Mouse (Mus musculus) ovary, postnatal 10 days (tissue): ENCODE measurements around the gene Egf.
"Not testable (repeated sequence)": the region's sequence is repeated elsewhere in the genome, so short reads cannot be mapped to it uniquely, and the experiment has no call there.

ENCODE experiments used
- DNase-seq: peaks from one replicate; pipeline ENCODE4 v3.0.0; 2022; ENCODE audit warnings: low spot score

The Egf gene

DNA sequence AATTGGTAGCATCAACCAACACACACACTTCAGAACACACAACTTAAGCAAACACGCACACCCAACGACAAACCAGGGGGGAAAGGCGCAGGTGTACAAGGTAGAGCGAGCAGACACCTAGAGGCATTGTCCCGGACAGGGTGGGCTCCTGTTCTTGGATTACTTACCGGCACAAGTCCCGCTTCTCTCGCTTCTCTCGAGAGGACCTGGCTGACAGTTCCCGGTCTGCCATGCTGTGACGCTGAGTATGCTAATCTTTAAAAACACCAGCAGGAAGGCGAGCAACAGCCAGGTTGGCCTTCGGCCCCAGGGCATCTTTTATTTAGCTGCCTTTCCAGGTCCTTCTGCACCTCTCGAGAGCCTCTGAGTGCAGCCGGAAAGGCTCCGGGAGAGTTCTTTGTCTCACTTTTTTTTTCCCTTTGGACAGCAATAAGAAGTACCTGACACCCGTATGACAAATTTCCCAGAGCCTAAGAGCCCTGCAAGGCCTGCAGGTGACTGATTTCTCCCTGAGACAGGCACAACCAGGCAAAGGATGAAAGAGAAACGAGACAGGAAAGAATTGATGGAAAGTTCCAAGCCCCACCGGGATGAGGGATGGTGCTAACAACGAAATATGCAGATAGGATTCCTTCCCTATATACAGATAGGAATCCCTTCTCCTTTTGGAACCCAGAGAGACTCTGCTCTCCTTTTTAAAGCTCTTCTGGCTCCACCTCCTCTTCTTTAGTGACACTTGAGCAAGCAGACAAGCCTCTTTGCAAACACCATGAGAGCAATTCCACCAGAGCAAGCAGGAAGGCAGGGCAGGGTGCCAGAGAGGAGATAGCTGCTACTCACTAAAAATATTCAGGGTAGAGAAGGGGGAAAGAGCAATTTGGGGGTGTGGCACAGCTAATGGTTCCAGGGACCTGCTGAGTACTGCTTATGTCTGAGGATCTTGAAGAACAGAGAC lies at the start of gene Egf:
TSS of gene Egf (minus strand) at position 667 of the 955 bp plus-strand sequence.
- DNase-seq = no peak

DNA sequence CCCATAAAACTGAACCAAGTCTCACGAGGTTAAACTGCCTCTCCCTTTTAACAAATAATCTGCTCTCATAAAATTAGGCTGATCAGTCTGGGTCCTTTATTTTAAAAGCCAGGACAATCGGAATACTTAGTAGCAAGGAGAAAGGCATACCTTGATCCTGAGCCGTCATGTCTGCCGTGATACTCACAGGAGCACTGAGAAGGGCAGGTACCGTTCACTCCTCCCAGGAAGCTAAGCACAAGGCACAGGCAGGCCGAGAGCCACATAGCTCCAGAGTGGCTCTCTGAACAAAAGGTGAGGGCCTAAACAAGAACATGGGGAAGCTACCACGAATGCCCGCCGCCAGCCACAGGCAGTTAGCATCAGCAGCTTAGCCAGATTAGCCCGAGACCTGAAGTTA lies 48.6 kb upstream of the Egf start, which contains the start of gene Lrit3:
TSS of gene Lrit3 (minus strand) at position 266 of the 400 bp plus-strand sequence.
- DNase-seq = no peak

DNA sequence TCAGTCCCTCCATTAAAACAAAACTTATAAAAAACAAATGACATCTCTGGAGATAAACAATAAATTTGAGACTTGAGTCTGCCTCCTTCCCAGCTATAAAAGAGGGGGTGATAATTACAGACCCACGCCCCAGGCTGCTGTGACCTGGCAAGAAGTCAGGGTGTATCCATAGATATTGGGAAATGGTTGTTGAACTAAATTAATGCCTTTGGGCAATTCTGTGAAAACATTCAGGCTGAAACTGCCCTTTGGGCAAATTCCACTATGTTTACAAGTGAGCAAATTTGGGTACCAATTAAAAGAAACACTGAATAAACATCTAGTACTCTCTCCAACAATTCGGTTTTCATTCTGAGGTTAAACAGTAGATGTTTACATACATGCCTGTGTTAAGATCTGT lies 43.9 kb upstream of the Egf start:
- DNase-seq = no peak

DNA sequence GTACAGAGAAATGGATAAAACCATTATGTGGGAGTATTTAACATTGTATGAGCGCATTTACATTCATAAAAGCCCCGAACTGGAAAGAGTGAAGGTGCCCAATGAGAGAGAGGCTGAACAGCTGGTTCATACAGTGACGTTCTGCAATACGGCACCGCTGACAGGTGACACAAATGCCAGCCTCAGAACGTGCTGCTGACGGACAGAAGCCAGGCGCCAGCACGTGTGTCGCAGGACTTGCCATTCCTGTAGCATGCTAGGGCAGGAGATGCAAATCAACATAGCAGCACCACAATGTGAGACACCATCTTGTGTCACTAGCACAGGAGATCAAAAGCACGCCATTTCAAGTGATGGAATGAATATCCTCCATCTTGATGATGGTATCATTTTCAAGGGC lies 43.4 kb upstream of the Egf start:
- no peak for DNase-seq

DNA sequence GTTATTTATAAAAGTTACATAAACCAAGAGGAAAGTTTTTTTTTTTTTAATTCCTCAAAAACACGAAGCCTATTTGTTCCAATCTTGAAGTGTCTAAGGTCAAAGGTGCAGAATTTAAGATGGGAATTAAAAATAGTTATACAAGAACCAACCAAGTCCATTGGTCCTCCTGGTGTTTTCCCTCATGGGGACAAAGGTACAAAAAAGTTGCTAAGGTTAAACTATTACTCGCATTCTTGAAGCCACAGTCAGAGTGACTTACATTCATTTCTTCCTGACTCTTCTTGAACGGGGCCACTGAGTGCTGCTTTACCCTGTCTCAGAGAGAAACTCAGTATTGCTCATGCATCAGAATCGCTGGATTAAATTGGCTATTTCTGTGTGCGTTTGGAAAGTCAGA lies 42.2 kb upstream of the Egf start:
- DNase-seq = no peak

DNA sequence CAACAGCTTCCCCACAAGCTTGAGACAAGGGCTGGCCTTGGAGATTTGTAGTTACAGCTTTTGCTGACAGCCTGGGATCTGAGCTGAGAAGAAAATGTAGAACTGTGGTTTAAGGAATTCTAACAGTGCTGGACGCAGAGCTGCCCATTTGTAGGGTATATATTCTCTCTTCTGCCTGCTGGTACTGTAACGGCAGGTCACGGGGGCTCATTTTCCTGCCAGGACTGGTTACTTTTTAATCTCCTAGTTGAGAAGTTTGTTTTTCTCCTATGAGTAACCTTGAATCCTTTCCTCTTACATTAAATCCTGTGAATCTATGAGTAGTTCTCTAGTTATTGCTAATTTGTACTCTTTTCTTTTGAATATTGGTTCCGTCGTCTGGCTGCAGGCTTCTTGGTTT lies 38.7 kb upstream of the Egf start:
- no peak for DNase-seq

DNA sequence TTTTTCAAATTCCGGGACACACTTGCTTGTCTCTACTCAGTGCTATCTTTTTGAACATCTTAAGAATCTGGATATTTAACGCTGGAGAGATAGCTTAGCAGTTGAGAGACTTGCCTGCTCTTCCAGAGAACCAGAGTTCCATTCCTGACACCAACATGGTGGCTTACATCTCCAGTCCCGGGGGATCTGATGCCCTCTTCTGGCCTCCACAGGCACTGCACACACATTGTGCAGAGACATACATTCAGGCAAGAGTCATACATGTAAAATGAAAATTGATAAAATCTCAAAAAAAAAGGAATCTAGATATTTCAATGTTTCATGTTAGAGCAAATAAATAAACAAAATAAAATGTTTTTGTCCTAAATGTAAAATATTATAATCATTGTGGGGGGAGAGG lies 27.6 kb upstream of the Egf start:
- DNase-seq = no peak

DNA sequence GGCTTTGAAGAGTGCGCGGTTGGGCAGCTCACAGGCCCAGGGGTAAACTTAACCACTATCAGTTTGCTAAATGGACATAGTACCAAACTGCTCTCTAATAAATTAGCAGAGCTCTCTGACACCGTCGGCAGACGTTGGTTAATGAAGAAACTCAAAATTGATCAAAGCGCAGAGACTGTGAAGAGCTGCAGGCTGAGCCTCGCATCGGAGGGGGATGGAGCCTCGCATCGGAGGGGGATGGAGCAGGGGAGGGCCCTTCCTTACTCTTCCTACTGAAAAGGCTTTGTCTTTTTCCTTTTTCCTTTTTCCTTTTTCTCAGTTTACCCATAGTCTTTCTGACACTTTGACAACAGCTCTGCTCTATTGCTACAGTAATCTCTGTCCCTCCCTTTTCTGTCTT lies 26.3 kb upstream of the Egf start:
- no peak for DNase-seq

DNA sequence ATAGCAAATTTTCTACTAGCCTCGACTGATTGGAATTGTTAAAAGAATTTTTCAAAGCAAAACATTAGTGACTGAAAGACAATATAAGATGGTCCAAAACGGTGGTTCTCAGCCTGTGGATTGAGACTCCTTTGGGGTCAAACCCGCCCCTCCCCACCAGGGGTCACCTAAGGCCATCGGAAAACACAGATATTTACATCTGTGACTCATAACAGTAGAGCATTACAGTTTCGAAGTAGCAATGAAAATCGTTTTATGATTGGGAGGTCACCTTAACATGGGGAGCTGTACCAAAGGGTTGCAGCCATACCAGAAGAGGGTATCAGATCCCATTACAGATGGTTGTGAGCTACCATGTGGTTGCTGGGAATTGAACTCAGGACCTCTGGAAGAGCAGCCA lies 16.1 kb upstream of the Egf start:
- DNase-seq = no peak

DNA sequence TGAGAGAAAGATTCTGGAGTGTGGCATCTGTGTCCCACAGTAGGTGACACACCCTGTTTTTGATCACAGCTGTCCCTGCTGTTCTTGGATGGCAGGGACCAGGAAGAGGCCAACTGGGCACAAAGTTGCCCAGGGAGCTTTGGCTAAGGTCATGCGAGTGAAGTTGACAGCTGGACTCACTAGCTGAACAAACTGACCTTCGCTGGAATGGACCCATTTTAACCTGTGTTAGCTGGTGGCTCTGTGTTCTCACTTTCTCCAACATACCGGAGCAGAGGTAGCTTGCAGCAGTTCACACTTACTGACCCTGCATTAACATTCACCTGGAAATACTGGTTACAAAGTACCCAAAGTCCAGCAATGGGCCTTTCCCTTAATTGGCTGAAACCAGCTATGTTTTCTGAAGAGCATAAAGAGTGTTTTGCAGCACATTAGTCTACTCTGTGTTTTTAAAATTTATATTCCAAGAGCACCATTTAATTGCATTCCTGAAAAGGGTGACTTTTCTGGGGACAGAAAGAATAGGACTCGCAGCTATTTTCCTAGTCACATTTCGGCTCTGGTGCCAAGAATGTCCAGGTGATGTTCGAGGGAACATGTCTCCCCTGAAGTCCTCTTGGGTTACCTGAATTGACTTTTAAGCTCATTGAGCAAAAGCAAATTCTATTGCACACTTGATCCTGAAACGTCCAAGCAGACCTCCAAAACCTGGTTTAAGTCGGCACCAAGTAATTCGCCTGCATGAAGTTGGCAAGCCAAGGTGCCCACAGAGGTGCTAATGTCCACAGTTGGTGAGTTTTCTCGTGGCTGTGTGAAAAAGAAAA lies 12.1 kb upstream of the Egf start:
- no peak for DNase-seq

DNA sequence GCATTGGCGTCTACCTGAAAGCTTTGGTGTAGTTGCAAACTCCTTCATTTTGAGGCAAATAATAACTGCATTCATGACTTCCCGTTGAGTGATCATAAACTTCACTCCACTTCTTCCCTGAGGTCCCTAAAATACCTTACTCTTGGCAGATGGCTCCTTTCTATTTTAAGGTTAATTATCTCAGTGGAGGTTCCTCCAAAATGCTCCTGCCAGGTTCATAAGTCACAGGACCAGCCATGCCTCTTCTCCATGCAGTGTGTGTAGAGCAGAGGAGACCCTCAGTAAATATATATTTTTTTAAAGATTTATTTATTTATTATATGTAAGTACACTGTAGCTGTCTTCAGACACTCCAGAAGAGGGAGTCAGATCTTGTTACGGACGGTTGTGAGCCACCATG lies 11.0 kb upstream of the Egf start:
- DNase-seq = no peak

DNA sequence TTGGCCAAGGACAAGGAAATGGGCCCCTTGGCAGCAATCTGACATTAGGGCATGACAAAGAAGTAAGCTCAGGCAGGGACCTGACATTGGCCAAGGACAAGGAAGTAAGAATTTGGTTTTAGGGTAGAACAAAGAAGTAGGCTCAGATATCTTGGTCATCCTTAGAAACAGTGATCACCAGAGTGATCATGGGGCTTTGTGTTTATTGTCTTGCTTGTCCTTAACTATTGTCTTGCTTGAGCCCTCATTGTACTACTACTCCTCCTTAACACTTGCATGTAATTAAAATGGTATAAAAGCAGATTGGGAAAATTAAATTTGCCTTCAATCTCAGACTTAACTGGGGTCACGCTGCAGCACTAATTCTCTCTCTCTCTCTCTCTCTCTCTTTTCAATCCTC lies 2.5 kb upstream of the Egf start:
- DNase-seq = not testable (repeated sequence)

DNA sequence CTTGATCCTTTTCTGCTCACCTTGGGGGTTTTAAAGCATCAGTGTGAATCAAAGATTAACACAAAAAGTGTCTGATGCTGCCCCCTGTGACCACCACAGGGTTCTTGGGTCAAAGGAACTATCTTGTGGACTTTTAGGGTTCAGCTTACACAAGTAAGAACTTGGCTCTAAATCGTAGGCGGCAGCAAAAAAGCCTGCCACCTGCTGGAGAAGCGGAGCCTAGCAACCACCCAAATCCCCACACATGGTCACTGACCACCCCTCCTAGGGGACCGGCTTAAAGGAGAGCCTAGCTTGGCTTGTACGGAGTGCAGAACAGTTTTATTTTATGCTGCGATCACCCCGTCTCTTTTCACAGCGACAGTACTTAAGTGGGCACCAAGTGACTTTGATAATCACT lies 10.3 kb downstream of the Egf start:
- DNase-seq = no peak

DNA sequence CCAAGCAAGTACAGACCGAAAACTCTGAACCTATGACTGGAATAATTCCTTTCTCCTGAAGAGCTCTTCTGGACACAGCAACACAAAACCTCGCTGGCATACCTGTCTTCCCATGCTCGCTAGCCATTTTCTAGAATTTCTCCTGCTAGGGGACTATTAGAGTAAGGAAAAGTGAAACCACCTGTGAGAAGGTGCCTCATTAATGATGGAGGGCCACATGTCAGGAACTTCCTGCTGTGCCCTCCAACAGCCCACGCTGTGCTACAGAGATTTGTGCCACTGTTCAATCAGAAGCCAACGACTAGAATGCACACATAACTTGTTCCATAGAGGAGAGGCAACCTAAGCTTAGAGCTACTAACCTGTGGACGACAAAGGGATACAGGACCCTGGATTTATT lies 12.3 kb downstream of the Egf start:
- no peak for DNase-seq

DNA sequence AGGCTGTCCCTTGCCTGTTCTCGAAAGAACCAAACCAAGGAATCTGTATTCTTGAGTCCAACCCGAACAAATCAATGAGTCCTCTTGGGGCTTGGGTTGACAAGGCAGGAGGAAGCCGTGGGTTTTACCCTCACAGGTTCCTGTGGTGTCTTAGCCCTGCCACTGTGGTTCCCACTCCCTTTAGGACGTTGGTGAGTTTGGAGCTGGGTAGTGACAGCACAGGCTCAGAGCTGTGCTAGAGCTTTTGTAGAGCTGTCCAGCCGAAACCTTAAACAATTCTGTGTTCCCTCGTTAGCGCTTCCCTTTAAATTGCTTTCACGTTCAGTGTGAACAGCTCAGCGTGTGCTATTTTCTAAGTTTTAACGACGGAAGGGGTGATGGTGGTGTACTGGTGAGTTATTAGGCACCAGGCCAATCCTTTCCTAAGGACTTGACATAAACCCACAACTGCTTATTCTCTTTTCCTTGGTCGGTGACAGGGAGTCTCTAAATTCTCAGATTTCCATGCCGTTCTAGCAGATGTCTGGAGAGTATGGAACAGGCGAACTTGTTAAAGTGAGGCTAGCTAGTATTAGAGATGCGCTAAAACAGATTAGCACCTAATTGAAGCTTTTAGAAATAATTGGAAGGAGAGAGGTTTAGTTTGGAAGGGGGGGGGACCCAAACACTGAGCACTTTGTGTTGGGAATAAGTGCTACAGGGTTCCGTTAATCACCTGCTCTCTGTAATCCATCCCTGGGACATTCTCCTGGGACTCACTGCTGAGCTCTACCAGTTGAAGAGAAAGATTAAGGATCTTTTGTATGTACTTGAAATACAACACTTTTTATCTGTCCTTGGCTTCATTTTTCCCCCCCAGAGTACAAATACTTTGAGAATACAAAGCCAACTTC lies 16.6 kb downstream of the Egf start:
- DNase-seq = no peak

DNA sequence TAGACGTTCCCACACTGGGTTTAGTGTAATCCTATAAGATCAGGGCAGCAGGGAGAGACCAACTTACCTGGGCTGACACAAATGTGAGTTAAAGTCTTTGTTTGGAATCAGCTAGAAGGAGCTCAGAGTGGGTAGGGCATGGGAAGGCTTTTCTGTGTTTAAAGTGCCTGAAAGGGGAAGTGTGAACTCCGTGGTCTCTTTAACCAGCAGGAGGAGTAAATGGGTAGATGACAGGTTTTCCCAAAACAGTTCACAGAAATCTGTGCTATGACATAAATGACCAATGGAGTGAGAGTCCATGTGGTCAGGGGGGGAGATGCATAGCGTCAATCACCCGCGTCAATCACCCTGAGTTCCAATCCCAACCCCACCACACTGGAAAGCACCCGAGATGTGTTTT lies 23.5 kb downstream of the Egf start:
- DNase-seq = no peak

DNA sequence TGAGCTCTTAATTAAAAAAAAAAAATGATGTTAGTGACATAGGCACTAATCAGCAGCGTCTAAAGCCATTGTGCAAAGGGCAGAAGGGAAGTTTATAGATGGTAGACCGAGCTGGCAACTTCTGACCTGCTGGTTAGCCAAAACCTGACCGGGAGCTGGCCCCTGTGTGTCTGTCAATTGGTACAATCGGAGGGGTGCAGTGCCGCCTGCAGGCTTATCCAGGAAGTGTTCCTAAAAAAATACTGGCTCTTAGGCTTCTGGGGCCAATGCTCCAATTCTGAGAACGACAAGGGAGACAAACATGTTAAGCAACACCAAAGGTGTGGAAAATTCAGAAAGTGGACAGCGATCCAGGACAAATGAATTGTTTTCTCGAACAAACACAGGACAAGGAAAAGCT lies 24.7 kb downstream of the Egf start:
- DNase-seq = no peak

DNA sequence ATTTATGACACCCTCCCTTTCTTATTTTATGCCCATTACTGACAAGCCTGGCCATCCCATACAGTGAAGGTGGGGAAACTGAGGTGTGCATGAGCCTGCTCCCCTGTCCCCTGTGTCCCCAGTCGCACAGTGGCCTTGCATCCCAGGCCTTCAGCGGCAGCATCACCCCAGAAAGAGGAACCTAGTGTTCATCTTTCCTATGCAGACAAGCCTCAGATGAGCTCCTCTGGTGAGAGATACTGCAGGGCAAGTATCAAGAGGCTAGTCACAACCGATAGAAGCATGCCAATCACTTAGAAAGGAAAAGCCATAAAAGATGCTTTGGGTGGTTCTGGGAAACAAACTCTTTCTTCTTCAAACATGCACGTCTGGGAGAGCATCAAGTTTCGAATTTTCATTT lies 25.2 kb downstream of the Egf start:
- DNase-seq = no peak

DNA sequence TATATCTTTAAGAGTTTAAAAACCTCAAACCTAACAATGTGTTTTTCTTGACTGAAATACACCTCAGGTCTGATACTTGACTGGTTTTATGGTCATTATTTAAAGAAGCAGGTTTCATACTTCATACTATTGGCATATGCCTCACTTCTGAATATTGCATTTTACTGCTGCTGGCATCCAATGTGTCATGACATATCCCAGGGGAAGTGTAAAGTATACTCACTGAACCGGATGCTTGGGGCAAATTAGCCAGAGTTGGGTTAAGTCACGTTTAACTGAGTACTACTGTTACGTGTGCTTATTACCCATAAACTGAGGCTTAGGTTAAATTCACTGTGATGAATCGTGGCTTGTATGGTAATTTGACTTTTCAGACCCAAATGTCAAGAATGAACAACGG lies 29.5 kb downstream of the Egf start:
- DNase-seq = no peak

DNA sequence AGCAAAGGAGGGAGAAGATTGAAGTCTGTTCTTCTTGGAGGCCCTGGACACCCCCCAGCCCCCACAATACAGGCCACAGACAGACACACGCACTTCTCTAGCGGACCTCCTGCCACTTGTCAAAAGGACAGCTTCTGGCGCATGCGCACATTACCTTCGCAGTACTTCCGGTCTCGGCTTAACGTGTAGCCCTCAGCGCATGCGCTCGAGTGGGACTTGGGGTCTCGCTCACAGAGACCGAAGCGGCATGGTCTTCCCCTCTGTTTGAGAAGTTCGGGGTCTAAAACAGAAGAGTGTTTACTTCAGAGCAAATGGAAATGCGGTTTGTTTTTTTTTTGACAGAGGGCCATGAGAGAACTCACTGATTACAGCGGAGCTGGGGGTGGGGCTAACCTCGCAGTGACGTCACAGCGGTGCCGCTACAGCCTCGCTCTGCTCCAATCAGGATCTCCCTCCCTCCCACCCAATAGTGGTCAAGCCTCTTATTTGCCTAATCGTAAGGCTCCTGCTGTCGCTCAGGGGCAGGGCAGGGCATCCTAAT lies 30.1 kb downstream of the Egf start:
- DNase-seq = peak; percentile 90

DNA sequence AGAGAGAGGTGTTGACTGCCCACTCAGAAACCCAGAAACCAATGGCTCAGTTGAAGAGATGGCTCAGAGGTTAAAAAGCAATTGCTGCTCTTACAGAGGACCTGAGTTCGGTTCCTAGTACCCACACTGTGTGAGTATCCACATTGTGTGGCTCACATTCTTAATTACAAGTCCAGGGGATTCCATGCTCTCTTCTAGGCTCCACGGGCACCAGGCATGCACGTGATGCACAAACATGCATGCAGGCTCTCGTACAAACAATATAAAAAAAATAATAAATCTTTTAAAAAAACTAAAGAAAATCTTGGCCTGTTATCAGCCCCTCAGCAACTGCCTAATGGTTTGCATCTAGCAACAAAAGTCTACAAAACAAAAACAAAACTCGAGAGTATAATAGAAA lies 30.6 kb downstream of the Egf start:
- no peak for DNase-seq

DNA sequence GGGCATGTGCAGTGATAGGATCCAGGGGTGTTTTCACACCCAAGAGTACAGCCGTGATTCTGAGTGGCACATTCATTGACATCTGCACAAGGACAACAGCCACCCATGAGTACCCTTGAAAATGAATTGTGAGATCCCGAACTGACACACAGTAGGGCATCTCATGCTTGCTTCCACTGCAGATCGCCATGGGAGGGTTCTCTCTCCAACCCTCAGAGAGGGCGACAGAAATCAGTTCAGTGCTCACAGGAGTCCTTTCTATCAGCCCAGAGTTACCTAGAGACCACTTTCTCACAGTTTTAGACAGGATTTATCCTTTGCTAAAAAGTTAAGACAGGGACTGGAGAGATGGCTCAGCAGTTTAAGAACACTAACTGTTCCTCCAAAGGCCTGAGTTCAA lies 31.8 kb downstream of the Egf start:
- no peak for DNase-seq
